Mouse (Mus musculus): Measurements from ENCODE around the gene 4930480E11Rik. TPM values are rescaled to one million over a fixed set of nuclear protein-coding genes. Genes with fewer than 3 reads are reported as not detected.
"Not testable (repeated sequence)": the region's sequence is repeated elsewhere in the genome, so short reads cannot be mapped to it uniquely, and the experiment has no call there.

4930480E11Rik gene
- total RNA-seq (2014; fragmentation: Nextera tagmentation): not detected in 2 replicates
- not detected in 2 replicates for total RNA-seq (2017)
- not detected in 2 replicates for polyA plus RNA-seq (2012)

- no peaks in the 10 kb centered on the region for H3K27me3 ChIP-seq (ENCODE audit: insufficient read depth, low read length)
- no peaks in the 10 kb centered on the region for H3K36me3 ChIP-seq (replicated peaks)
- H3K4me1 ChIP-seq (ENCODE audit: insufficient read depth, low read depth, low read length): no peaks in the 10 kb centered on the region
- ATAC-seq (ENCODE audit: extremely low read depth, insufficient number of reproducible peaks, low FRiP score, poor library complexity, severe bottlenecking): no peak
- DNase-seq (ENCODE audit: low spot score): no peak
- H3K9me3 ChIP-seq (replicated peaks): no peaks in the 10 kb centered on the region
- no peak within 1 kb of the TSS for H3K4me3 ChIP-seq (ENCODE audit: low read depth, low read length)
- no peak for TF ChIP-seq CTCF (IDR thresholded peaks at IDR 0.05; ENCODE audit: low read depth, low read length)
- no peak for TF ChIP-seq GATA1 (IDR thresholded peaks at IDR 0.05; ENCODE audit: borderline replicate concordance, low read length)
- TF ChIP-seq GATA2 (IDR thresholded peaks at IDR 0.05; ENCODE audit: borderline replicate concordance, low read depth, low read length): no peak
- TF ChIP-seq TAL1 (conservative IDR thresholded peaks at IDR 0.05; ENCODE audit: low read depth, low read length): no peak
- TF ChIP-seq POLR2AphosphoS5 (IDR thresholded peaks at IDR 0.05; ENCODE audit: insufficient replicate concordance, low read depth, low read length): no peak
Measured at GRCm38 (mm10) chrX:78369343-78369742, at the start of gene 4930480E11Rik. TSS of gene 4930480E11Rik (plus strand) at chrX:78369643.

GRCm38 (mm10) chrX:78403346-78403745 is 33.9 kb downstream of the 4930480E11Rik start:
- H3K9me3 ChIP-seq (replicated peaks); H3K4me1 ChIP-seq (ENCODE audit: insufficient read depth, low read depth, low read length); H3K27me3 ChIP-seq (ENCODE audit: insufficient read depth, low read length); H3K4me3 ChIP-seq (ENCODE audit: low read depth, low read length); ATAC-seq (ENCODE audit: extremely low read depth, insufficient number of reproducible peaks, low FRiP score, poor library complexity, severe bottlenecking); H3K36me3 ChIP-seq (replicated peaks); DNase-seq (ENCODE audit: low spot score): not testable (repeated sequence)

Other genes with a start within 250 kb of the 4930480E11Rik start
- not detected in 2 replicates for gene Gm5938, start 244.2 kb upstream of the 4930480E11Rik start, total RNA-seq (2014; fragmentation: Nextera tagmentation)
- gene Gm5938, start 244.2 kb upstream of the 4930480E11Rik start, total RNA-seq (2017): not detected in 2 replicates
- not detected in 2 replicates for gene Gm5938, start 244.2 kb upstream of the 4930480E11Rik start, polyA plus RNA-seq (2012)
- not detected in 2 replicates for gene Obp1b, start 182.9 kb upstream of the 4930480E11Rik start, total RNA-seq (2014; fragmentation: Nextera tagmentation)
- gene Obp1b, start 182.9 kb upstream of the 4930480E11Rik start, total RNA-seq (2017): not detected in 2 replicates
- gene Obp1b, start 182.9 kb upstream of the 4930480E11Rik start, polyA plus RNA-seq (2012): not detected in 2 replicates
- not detected in 2 replicates for gene Gm14743, start 123.7 kb upstream of the 4930480E11Rik start, total RNA-seq (2014; fragmentation: Nextera tagmentation)
- not detected in 2 replicates for gene Gm14743, start 123.7 kb upstream of the 4930480E11Rik start, total RNA-seq (2017)
- not detected in 2 replicates for gene Gm14743, start 123.7 kb upstream of the 4930480E11Rik start, polyA plus RNA-seq (2012)
- not detected in 2 replicates for gene Prrg1, start 214.3 kb downstream of the 4930480E11Rik start, total RNA-seq (2014; fragmentation: Nextera tagmentation)
- 0.12 and 0.16 TPM in 2 replicates for gene Prrg1, start 214.3 kb downstream of the 4930480E11Rik start, total RNA-seq (2017)
- not detected in 2 replicates for gene Prrg1, start 214.3 kb downstream of the 4930480E11Rik start, polyA plus RNA-seq (2012)

Measured in G1E (cell line).